Mouse (Mus musculus): ENCODE results near the gene Ssh1.

DNA sequence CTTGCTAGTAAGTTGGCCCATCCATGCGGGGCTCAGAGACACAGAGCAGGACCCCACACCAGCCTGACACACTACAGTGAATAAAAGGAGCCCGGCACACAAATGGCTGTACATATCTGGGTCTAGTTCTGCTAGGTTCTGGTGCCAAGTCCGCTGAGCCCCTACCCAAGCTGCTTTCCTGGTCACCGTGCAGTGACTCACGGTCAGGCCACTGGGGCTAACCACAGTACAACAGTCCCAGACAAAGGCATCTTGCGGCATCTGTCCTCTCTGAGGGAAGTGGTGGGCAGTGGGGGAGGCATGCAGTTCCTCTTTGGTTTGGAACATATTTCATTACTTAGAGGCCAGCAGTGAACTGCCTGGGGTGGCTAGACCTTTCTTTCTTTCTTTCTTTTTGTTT, 48.6 kb downstream of the Ssh1 start:
- TF ChIP-seq EP300 (IDR thresholded peaks at IDR 0.05; ENCODE audit: low read depth) (no peak), CTCF (IDR thresholded peaks at IDR 0.05; ENCODE audit: low read depth) (no peak)

Data from liver, postnatal 0 days (tissue).